Mouse (Mus musculus): Measurements from ENCODE around the gene Uba52. TPM values are rescaled to one million over a fixed set of nuclear protein-coding genes. Genes with fewer than 3 reads are reported as not detected.
A peak's percentile ranks its signal among the peaks of the same experiment; 100 is the strongest.
"Not testable (repeated sequence)": the region's sequence is repeated elsewhere in the genome, so short reads cannot be mapped to it uniquely, and the experiment has no call there.

The Uba52 gene
- polyA plus RNA-seq, 1 experiment from 2014 or later, result 768 TPM

- no peak for ATAC-seq (replicated peaks; ENCODE audit: insufficient number of reproducible peaks, insufficient read depth, low FRiP score, low read depth)
- Histone ChIP-seq H3K27ac (0 out of 2 replicates have a peak overlapping the region, but pooled peaks have one; percentile 6), H3K4me1 (replicated peaks) (peaks cover 37% of the 10 kb centered on the region), H3K27me3 (no peaks in the 10 kb centered on the region), H3K4me2 (no peak overlapping the region), H3K36me3 (peaks cover 29% of the 10 kb centered on the region), H3K4me3 (no peak overlapping the region), H3K9ac (no peak overlapping the region), H3K9me3 (replicated peaks) (no peaks in the 10 kb centered on the region)
- WGBS, result 88% methylated on average over 11 of the region's 11 CpGs
Measured at GRCm38 (mm10) chr8:70512253-70512903, 1.8 kb upstream of the Uba52 start.

- WGBS, result 90% methylated on average over 2 of the region's 2 CpGs
- Histone ChIP-seq H3K4me3 (no peak overlapping the region), H3K9ac (no peak overlapping the region), H3K36me3 (peaks cover 29% of the 10 kb centered on the region), H3K4me2 (peak overlapping the region; percentile 91; the same call in 1 of the 2 replicates), H3K4me1 (replicated peaks) (peaks cover 37% of the 10 kb centered on the region), H3K27ac (0 out of 2 replicates have a peak overlapping the region, but pooled peaks have one; percentile 6), H3K9me3 (replicated peaks) (no peaks in the 10 kb centered on the region), H3K27me3 (no peaks in the 10 kb centered on the region)
- no peak for ATAC-seq (replicated peaks; ENCODE audit: insufficient number of reproducible peaks, insufficient read depth, low FRiP score, low read depth)
Measured at GRCm38 (mm10) chr8:70511770-70512169, 1.2 kb upstream of the Uba52 start.

- H3K9me3 ChIP-seq (replicated peaks); H3K27me3 ChIP-seq; ATAC-seq (replicated peaks; ENCODE audit: insufficient number of reproducible peaks, insufficient read depth, low FRiP score, low read depth): not testable (repeated sequence)
- Histone ChIP-seq H3K4me2 (peak overlapping the region; percentile 91), H3K36me3 (peaks cover 23% of the 10 kb centered on the region), H3K4me3 (peak overlapping the region; percentile 90), H3K27ac (peak overlapping the region; percentile 98), H3K9ac (0 out of 2 replicates have a peak overlapping the region, but pooled peaks have one; percentile 97), H3K4me1 (replicated peaks) (peaks cover 37% of the 10 kb centered on the region)
- WGBS, result 80% methylated on average over 6 of the region's 6 CpGs
Measured at GRCm38 (mm10) chr8:70511174-70511573, 573 bp upstream of the Uba52 start.

- H3K36me3 ChIP-seq, result peaks cover 22% of the 10 kb centered on the region
- H3K27me3 ChIP-seq, result no peaks in the 10 kb centered on the region
- peak overlapping the region; percentile 91 for H3K4me2 ChIP-seq
- H3K27ac ChIP-seq, result peak overlapping the region; percentile 98
- ATAC-seq (replicated peaks; ENCODE audit: insufficient number of reproducible peaks, insufficient read depth, low FRiP score, low read depth), result no peak
- no peaks in the 10 kb centered on the region for H3K9me3 ChIP-seq (replicated peaks)
- peaks cover 55% of the 10 kb centered on the region for H3K4me1 ChIP-seq (replicated peaks)
- H3K4me3 ChIP-seq, result peak overlapping the region; percentile 90
- 5% methylated on average over 25 of the region's 25 CpGs for WGBS
- peak overlapping the region; percentile 97 for H3K9ac ChIP-seq
Measured at GRCm38 (mm10) chr8:70509281-70509952, 1.2 kb downstream of the Uba52 start.

DNA sequence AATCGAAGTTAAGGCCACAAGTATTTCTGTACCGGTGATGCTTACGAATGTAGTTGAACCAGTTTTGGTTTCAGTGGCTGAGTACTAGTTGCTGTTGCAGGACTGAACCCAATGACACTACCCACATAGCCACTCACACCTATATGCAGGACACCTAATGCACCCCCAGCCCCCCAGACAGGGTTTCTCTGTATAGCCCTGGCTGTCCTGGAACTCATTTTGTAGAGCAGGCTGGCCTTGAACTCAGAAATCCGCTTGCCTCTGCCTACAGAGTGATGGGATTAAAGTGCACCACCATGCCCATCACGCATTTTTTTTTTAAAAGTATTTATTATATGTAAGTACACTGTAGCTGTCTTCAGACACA is 3.6 kb downstream of the Uba52 start:
- Histone ChIP-seq H3K4me1 (replicated peaks) (peaks cover 58% of the 10 kb centered on the region), H3K9me3 (replicated peaks) (no peaks in the 10 kb centered on the region), H3K4me2 (no peak overlapping the region), H3K36me3 (peaks cover 12% of the 10 kb centered on the region), H3K9ac (no peak overlapping the region), H3K4me3 (peak overlapping the region; percentile 74; the same call in 1 of the 2 replicates), H3K27ac (peak overlapping the region; percentile 92; the same call in 1 of the 2 replicates), H3K27me3 (peaks cover 15% of the 10 kb centered on the region)
- no peak for ATAC-seq (replicated peaks; ENCODE audit: insufficient number of reproducible peaks, insufficient read depth, low FRiP score, low read depth)
- WGBS, result 56% methylated on average over 5 of the region's 5 CpGs

GRCm38 (mm10) chr8:70506328-70507026 is 4.1 kb downstream of the Uba52 start, which contains the start of gene Rex1bd:
Gene Rex1bd (minus strand): TSS chr8:70506752.
- peak within 1 kb of the TSS; percentile 92 for H3K27ac ChIP-seq
- peak within 1 kb of the TSS; percentile 88 for H3K9ac ChIP-seq
- peaks cover 9% of the 10 kb centered on the region for H3K36me3 ChIP-seq
- H3K4me2 ChIP-seq, result peak within 1 kb of the TSS; percentile 88
- no peaks in the 10 kb centered on the region for H3K9me3 ChIP-seq (replicated peaks)
- WGBS, result 2% methylated on average over 40 of the region's 40 CpGs
- peaks cover 58% of the 10 kb centered on the region for H3K4me1 ChIP-seq (replicated peaks)
- H3K4me3 ChIP-seq, result peak within 1 kb of the TSS; percentile 74
- peaks cover 20% of the 10 kb centered on the region for H3K27me3 ChIP-seq
- peak; percentile 87 for ATAC-seq (replicated peaks; ENCODE audit: insufficient number of reproducible peaks, insufficient read depth, low FRiP score, low read depth)

DNA sequence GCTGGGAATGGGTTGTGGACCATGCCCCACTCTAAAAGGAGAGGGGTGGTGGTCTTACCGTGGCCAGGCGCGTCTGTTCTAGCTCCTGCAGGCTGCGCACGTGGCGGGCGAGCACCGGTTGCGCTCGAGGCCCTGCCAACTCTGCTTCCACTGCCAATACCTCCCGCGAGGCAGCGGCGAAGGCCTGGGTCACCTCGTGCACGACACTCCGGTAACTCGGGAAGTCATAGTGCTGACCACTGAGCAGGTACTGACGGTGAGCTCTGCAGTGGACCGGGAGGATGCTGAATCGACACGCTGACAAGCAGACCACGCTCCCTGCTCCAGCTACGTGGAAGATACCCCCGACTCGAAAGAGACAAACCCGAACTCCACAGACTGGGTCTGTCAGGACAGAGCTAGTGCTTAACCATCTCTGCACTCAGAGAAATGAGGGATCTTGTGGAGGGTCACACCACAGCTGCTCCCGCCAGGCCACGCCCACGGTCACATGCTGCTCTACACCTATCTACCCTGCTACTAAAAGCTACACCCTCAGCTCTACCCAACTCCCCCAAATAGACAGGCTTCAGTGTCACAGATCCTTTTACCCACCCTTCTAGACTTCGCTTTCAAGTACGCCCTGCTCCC is 4.8 kb downstream of the Uba52 start:
- 33% methylated on average over 32 of the region's 32 CpGs for WGBS
- H3K27ac ChIP-seq, result peak overlapping the region; percentile 92; the same call in 1 of the 2 replicates
- no peaks in the 10 kb centered on the region for H3K9me3 ChIP-seq (replicated peaks)
- H3K4me3 ChIP-seq, result peak overlapping the region; percentile 74
- peaks cover 57% of the 10 kb centered on the region for H3K4me1 ChIP-seq (replicated peaks)
- H3K36me3 ChIP-seq, result peaks cover 9% of the 10 kb centered on the region
- H3K9ac ChIP-seq, result peak overlapping the region; percentile 88
- peaks cover 27% of the 10 kb centered on the region for H3K27me3 ChIP-seq
- H3K4me2 ChIP-seq, result peak overlapping the region; percentile 88
- ATAC-seq (replicated peaks; ENCODE audit: insufficient number of reproducible peaks, insufficient read depth, low FRiP score, low read depth), result peak; percentile 0; the same call in 1 of the 2 replicates

GRCm38 (mm10) chr8:70504851-70505250 is 5.8 kb downstream of the Uba52 start:
- H3K9ac ChIP-seq, result no peak overlapping the region
- H3K4me1 ChIP-seq (replicated peaks), result peaks cover 60% of the 10 kb centered on the region
- peaks cover 36% of the 10 kb centered on the region for H3K27me3 ChIP-seq
- no peaks in the 10 kb centered on the region for H3K9me3 ChIP-seq (replicated peaks)
- no peak overlapping the region for H3K27ac ChIP-seq
- 81% methylated on average over 3 of the region's 3 CpGs for WGBS
- no peak for ATAC-seq (replicated peaks; ENCODE audit: insufficient number of reproducible peaks, insufficient read depth, low FRiP score, low read depth)
- no peak overlapping the region for H3K4me3 ChIP-seq
- H3K36me3 ChIP-seq, result peaks cover 9% of the 10 kb centered on the region
- no peak overlapping the region for H3K4me2 ChIP-seq

- Histone ChIP-seq H3K9ac (no peak overlapping the region), H3K9me3 (replicated peaks) (no peaks in the 10 kb centered on the region)
- WGBS, result 57% methylated on average over 16 of the region's 16 CpGs
Measured at GRCm38 (mm10) chr8:70504291-70504716, 6.3 kb downstream of the Uba52 start.

DNA sequence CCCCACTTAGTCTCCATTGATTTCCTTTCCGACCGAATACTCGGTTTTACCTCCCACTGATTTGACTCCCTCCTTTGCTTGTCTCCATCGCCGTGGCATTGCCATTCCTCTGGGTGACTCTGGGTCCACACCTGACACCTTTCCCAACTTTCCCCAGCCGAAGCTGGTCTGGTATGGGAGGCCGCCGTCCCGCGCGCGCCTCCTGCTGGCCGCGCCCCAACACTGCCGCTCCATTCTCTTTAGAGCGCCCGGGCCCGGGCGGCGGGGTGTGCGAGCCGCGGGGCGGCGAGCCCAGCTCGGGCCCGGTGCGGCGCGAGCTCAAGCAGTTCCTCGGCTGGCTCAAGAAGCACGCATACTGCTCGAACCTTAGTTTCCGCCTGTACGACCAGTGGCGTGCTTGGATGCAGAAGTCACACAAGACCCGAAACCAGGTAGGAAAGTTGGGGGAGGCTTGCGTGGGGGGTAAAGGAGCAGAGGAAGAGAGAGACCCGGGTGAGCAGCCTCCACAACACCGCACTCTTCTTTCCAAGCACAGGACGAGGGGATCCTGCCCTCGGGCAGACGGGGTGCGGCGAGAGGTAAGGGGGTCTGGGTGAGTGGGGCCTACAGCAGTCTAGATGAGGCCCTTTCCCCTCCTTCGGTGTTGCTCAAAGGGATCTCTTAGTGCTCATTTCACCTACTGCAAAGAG is 7.4 kb downstream of the Uba52 start:
- Histone ChIP-seq H3K4me3 (0 out of 2 replicates have a peak overlapping the region, but pooled peaks have one; percentile 2), H3K36me3 (peaks cover 9% of the 10 kb centered on the region), H3K27me3 (peaks cover 53% of the 10 kb centered on the region), H3K9me3 (replicated peaks) (no peaks in the 10 kb centered on the region), H3K27ac (no peak overlapping the region), H3K4me2 (no peak overlapping the region; the same call in 1 of the 2 replicates), H3K4me1 (replicated peaks) (peaks cover 48% of the 10 kb centered on the region), H3K9ac (no peak overlapping the region)
- no peak for ATAC-seq (replicated peaks; ENCODE audit: insufficient number of reproducible peaks, insufficient read depth, low FRiP score, low read depth)
- WGBS, result 18% methylated on average over 46 of the region's 46 CpGs

More at GRCm38 (mm10) chr8:70504291-70504716, 6.3 kb downstream of the Uba52 start:
- Histone ChIP-seq H3K4me2 (no peak overlapping the region; the same call in 1 of the 2 replicates), H3K36me3 (peaks cover 9% of the 10 kb centered on the region), H3K27me3 (peaks cover 42% of the 10 kb centered on the region), H3K27ac (no peak overlapping the region), H3K4me3 (no peak overlapping the region), H3K4me1 (replicated peaks) (peaks cover 57% of the 10 kb centered on the region)
- no peak for ATAC-seq (replicated peaks; ENCODE audit: insufficient number of reproducible peaks, insufficient read depth, low FRiP score, low read depth)

Measured in heart, embryonic 15.5 days (tissue).